Mouse (Mus musculus): Measurements from ENCODE around the gene Rin2. TPM values are rescaled to one million over a fixed set of nuclear protein-coding genes. Genes with fewer than 3 reads are reported as not detected.

Rin2 gene
- polyA plus RNA-seq, 1 experiment: 4.4 TPM

DNA sequence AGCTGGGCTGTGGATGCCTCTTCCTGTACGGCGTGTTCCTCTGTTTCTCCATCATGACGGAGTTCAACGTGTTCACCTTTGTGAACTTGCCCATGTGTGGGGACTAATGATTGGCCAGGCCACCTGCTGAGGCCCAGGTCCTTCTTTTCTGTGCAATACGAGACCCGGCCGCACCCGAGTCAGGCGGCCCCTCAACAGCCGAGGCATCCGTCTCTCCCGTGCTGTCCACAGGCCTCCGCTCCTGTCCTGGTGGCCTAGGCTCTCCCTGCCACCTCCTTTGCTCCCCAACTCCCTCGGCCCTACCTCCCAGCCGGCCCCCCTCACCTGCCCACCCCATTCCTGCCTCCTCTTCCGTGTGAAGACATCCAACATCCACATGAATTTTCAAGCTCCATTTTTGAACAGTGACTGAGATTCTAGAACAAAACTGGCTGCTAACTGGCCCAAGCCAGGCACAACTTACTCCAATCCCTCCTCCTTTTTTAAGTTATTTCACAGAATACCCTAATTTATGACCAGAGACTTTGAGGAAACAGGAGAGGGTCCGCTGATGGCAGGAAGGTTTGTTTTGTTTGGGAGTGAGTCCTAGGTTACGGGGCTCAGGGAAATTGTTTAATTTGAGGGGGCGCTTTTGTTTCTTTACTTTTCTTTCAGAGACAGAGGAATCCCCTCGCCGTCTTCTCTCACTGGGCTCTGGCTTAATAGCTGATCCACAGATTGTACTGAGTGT is 34.6 kb upstream of the Rin2 start:
- no peak for TF ChIP-seq USF1 (IDR thresholded peaks at IDR 0.05; ENCODE audit: low read depth)
- TF ChIP-seq TCF3 (IDR thresholded peaks at IDR 0.05; ENCODE audit: insufficient read length, low read depth): no peak
- no peak for TF ChIP-seq REST (IDR thresholded peaks at IDR 0.05; ENCODE audit: insufficient read depth, insufficient read length)
- TF ChIP-seq MAX (IDR thresholded peaks at IDR 0.05; ENCODE audit: low read depth): no peak
- no peak for TF ChIP-seq POLR2AphosphoS2 (IDR thresholded peaks at IDR 0.05; ENCODE audit: insufficient read length, low read depth)
- Histone ChIP-seq H3K79me2 (ENCODE audit: control insufficient read depth, insufficient read depth) (no peaks in the 10 kb centered on the region), H3K4me3 (no peak overlapping the region), H3ac (ENCODE audit: control insufficient read depth, insufficient read length) (no peak overlapping the region), H3K36me3 (ENCODE audit: control insufficient read depth, insufficient read depth) (no peaks in the 10 kb centered on the region), H3K27me3 (ENCODE audit: control insufficient read depth, insufficient read depth, insufficient read length) (peaks cover 14% of the 10 kb centered on the region), H3K4me2 (ENCODE audit: low read depth) (no peak overlapping the region)

DNA sequence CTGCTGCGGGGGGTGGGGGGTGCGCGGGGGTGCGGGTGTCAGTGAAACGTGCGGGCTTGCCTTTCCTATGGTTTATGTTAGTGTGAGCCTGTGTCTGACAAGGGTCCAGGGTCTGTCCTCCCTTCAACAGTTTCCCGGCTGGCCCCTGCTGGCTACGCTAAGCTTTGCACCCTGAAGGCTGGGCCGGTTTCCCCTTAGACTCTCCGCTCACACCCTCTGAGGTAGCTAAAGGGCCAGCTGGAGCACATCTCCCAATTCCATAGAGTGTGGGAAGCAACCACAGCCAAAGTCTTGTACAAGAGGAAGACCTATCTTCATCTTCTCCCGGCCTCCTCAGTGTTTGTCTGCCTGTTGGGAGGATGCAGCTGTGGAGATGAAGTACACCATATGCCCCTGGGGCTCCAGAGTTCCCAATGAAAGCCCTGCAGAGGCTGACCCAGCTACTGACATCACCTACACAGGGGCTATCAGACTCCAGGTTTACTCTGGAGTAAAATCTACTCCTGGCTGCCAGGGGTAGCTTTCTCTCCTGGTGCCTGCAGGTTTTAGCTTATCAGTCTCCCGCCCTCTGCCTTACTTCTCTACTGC is 19.5 kb upstream of the Rin2 start:
- H3ac ChIP-seq (ENCODE audit: control insufficient read depth, insufficient read length): no peak overlapping the region
- no peaks in the 10 kb centered on the region for H3K79me2 ChIP-seq (ENCODE audit: control insufficient read depth, insufficient read depth)
- no peak overlapping the region for H3K4me3 ChIP-seq
- TF ChIP-seq REST (IDR thresholded peaks at IDR 0.05; ENCODE audit: insufficient read depth, insufficient read length) (no peak), CEBPB (IDR thresholded peaks at IDR 0.05; ENCODE audit: insufficient read depth, poor library complexity, severe bottlenecking) (no peak), TCF12 (IDR thresholded peaks at IDR 0.05; ENCODE audit: insufficient read depth, poor library complexity, severe bottlenecking) (no peak), MYOD1 (IDR thresholded peaks at IDR 0.05; ENCODE audit: control insufficient read depth in 1 of 3, insufficient read length in 2 of 3, low read depth in 2 of 3) (no peak), MYOG (IDR thresholded peaks at IDR 0.05; ENCODE audit: control insufficient read depth in 1 of 3, insufficient read depth in 1 of 3, insufficient read length in 2 of 3, low read depth in 2 of 3) (no peak), MAX (IDR thresholded peaks at IDR 0.05; ENCODE audit: low read depth) (no peak), SRF (IDR thresholded peaks at IDR 0.05; ENCODE audit: control insufficient read depth, insufficient read length, low read depth) (no peak), POLR2AphosphoS2 (IDR thresholded peaks at IDR 0.05; ENCODE audit: insufficient read length, low read depth) (no peak)
- H3K27me3 ChIP-seq (ENCODE audit: control insufficient read depth, insufficient read depth, insufficient read length): no peaks in the 10 kb centered on the region
- no peaks in the 10 kb centered on the region for H3K36me3 ChIP-seq (ENCODE audit: control insufficient read depth, insufficient read depth)
- H3K4me2 ChIP-seq (ENCODE audit: low read depth): no peak overlapping the region

DNA sequence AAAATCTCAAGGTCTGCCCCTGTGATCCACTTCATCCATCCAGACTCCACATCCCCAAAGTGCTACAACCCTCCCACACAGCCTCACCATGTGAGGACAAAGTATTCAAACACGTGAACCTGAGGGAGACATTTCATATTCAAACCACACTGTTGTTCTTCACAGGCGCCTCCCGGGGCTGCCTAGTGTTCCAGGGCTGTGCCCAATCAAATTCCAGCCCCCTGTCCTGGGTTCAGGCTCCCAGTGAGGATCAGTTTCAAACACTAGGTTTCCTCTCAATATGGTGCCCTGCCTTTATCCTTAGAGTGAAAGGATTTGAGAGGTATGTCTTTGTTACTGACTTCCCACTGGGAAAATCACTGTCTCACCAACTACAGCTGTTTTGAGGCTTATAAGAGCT is 18.9 kb upstream of the Rin2 start:
- Histone ChIP-seq H3K4me3 (no peak overlapping the region), H3K27me3 (ENCODE audit: control insufficient read depth, insufficient read depth, insufficient read length) (no peaks in the 10 kb centered on the region), H3K79me2 (ENCODE audit: control insufficient read depth, insufficient read depth) (no peaks in the 10 kb centered on the region), H3K4me2 (ENCODE audit: low read depth) (peak overlapping the region; percentile 16), H3ac (ENCODE audit: control insufficient read depth, insufficient read length) (no peak overlapping the region), H3K36me3 (ENCODE audit: control insufficient read depth, insufficient read depth) (no peaks in the 10 kb centered on the region)
- no peak for TF ChIP-seq MYOD1 (IDR thresholded peaks at IDR 0.05; ENCODE audit: control insufficient read depth in 1 of 3, insufficient read length in 2 of 3, low read depth in 2 of 3)
- no peak for TF ChIP-seq MAX (IDR thresholded peaks at IDR 0.05; ENCODE audit: low read depth)
- TF ChIP-seq E2F4 (IDR thresholded peaks at IDR 0.05; ENCODE audit: insufficient read depth): no peak
- no peak for TF ChIP-seq REST (IDR thresholded peaks at IDR 0.05; ENCODE audit: insufficient read depth, insufficient read length)
- TF ChIP-seq TCF12 (IDR thresholded peaks at IDR 0.05; ENCODE audit: insufficient read depth, poor library complexity, severe bottlenecking): no peak
- no peak for TF ChIP-seq MYOG (IDR thresholded peaks at IDR 0.05; ENCODE audit: control insufficient read depth in 1 of 3, insufficient read depth in 1 of 3, insufficient read length in 2 of 3, low read depth in 2 of 3)
- TF ChIP-seq POLR2AphosphoS2 (IDR thresholded peaks at IDR 0.05; ENCODE audit: insufficient read length, low read depth): no peak
- TF ChIP-seq CEBPB (IDR thresholded peaks at IDR 0.05; ENCODE audit: insufficient read depth, poor library complexity, severe bottlenecking): no peak
- no peak for TF ChIP-seq SRF (IDR thresholded peaks at IDR 0.05; ENCODE audit: control insufficient read depth, insufficient read length, low read depth)
- TF ChIP-seq TCF3 (IDR thresholded peaks at IDR 0.05; ENCODE audit: insufficient read length, low read depth): no peak
- no peak for TF ChIP-seq POLR2A (IDR thresholded peaks at IDR 0.05; ENCODE audit: insufficient read length, low read depth)
- no peak for TF ChIP-seq USF1 (IDR thresholded peaks at IDR 0.05; ENCODE audit: low read depth)

DNA sequence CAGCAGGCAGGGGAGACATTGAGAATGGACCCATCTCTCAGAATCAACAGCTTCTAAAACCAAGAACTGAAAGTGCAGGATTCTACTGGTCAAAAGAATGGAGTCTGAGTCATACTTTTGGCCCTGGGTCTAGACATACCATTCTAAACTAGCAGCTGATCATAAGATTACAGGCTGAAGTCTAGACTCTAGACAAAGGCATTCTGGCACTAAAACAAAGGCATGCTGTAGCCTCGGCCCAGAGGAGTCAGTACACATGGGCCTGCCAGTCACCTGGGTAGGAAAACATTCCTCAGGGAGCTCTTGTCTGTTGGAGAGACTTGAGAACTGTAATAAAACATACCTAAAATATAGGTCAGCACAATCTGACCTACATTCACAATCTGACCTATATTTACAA is 18.3 kb upstream of the Rin2 start:
- no peak overlapping the region for H3ac ChIP-seq (ENCODE audit: control insufficient read depth, insufficient read length)
- no peak overlapping the region for H3K4me3 ChIP-seq
- no peaks in the 10 kb centered on the region for H3K27me3 ChIP-seq (ENCODE audit: control insufficient read depth, insufficient read depth, insufficient read length)
- H3K36me3 ChIP-seq (ENCODE audit: control insufficient read depth, insufficient read depth): no peaks in the 10 kb centered on the region
- TF ChIP-seq POLR2AphosphoS2 (IDR thresholded peaks at IDR 0.05; ENCODE audit: insufficient read length, low read depth) (no peak), CEBPB (IDR thresholded peaks at IDR 0.05; ENCODE audit: insufficient read depth, poor library complexity, severe bottlenecking) (no peak), E2F4 (IDR thresholded peaks at IDR 0.05; ENCODE audit: insufficient read depth) (no peak), TCF3 (IDR thresholded peaks at IDR 0.05; ENCODE audit: insufficient read length, low read depth) (no peak), MYOD1 (IDR thresholded peaks at IDR 0.05; ENCODE audit: control insufficient read depth in 1 of 3, insufficient read length in 2 of 3, low read depth in 2 of 3) (peak in 2 of 3 experiments; percentile 91 to 93), USF1 (IDR thresholded peaks at IDR 0.05; ENCODE audit: low read depth) (no peak), REST (IDR thresholded peaks at IDR 0.05; ENCODE audit: insufficient read depth, insufficient read length) (no peak), POLR2A (IDR thresholded peaks at IDR 0.05; ENCODE audit: insufficient read length, low read depth) (no peak), MAX (IDR thresholded peaks at IDR 0.05; ENCODE audit: low read depth) (no peak), MYOG (IDR thresholded peaks at IDR 0.05; ENCODE audit: control insufficient read depth in 1 of 3, insufficient read depth in 1 of 3, insufficient read length in 2 of 3, low read depth in 2 of 3) (no peak), TCF12 (IDR thresholded peaks at IDR 0.05; ENCODE audit: insufficient read depth, poor library complexity, severe bottlenecking) (peak; percentile 19), SRF (IDR thresholded peaks at IDR 0.05; ENCODE audit: control insufficient read depth, insufficient read length, low read depth) (no peak)
- peak overlapping the region; percentile 27 for H3K4me2 ChIP-seq (ENCODE audit: low read depth)
- H3K79me2 ChIP-seq (ENCODE audit: control insufficient read depth, insufficient read depth): no peaks in the 10 kb centered on the region
